Mouse (Mus musculus) mouse embryonic stem cell (cell line): ENCODE measurements at regions not wholly inside any gene's neighbourhood (a gene's known extent, or its start where the extent isn't known, plus 50 kb on each side); places are given as distances from the start of the nearest gene placed in this dataset.

Experiments used
- in situ Hi-C, 2 experiments: fragments of 300-500 bp; cut with MboI; formaldehyde crosslinking; loops; 1 replicate in 1 of 2; 3 replicates in 1 of 2; pipeline ENCODE4 v1.14.3; 2019 to 2020; ENCODE audit warnings: low sequenced_read_pairs in 2 of 2, low pct_unique_long_range_greater_than_20kb in 1 of 2, mixed read lengths in 1 of 2; ENCODE audit not compliant: unreplicated experiment in 1 of 2

DNA sequence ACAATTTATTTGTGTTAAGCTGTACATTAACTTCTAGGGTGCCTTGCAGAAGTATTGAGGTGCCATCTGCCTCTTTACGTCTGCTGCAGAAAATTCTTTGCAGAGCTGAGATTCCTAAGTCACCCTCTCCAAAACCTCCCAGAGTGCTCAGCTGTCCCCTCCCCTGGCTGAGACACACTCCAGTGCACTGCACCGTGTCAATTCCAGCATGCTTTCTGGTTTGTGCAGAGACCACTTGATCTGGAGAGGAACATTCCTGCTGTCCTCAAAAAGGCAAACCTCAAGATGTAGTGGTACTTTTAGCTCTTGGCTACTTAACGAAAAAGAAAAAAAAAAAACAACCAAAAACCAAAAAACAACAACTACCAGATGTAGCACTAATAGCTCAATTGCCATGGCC is 145.2 kb upstream of the Krr1 start:
- in situ Hi-C loops, result no loop called here

DNA sequence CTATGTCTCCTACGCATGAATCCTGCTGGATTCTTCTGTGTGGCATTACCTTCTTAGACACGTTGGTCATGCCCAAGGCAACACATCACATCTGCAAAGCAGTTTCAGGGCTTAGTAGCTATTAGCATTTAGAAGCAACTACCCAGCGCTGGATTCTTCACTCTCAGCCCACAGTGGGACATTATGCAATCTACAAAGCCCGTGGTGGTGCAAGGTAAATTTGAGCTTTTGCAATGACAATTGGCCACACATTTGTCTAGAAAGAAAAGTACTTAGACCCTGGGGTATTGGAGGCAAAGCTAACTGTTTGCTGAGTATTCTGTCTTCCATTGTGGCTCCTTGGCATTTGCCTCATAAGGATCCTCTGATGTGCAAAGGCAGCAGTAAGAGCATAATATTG is 144.5 kb upstream of the Krr1 start:
- in situ Hi-C loops, result no loop called here

- in situ Hi-C loops, result no loop called here
These were observed 143.9 kb upstream of the Krr1 start for GRCm38 (mm10) chr10:111828610-111829009.

DNA sequence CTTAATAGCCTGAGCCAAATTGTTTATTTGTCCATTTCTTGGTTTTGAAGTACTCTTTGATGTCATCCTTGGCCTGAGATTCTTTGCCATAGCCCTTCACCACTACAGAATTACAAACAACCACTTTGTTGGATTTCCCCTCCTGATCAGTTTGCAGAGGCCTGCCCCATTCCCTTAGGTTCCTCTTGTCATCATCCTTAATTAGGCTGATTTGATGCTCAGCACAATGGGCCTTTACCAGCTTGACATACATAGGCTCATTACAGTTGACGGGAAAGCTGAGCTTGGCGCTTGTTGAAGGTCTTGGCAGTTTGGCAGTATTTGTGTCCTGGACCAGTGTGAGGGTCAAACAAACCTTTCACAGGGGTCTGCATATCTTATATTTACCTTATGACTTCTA is 143.2 kb upstream of the Krr1 start:
- in situ Hi-C loops, result no loop called here

DNA sequence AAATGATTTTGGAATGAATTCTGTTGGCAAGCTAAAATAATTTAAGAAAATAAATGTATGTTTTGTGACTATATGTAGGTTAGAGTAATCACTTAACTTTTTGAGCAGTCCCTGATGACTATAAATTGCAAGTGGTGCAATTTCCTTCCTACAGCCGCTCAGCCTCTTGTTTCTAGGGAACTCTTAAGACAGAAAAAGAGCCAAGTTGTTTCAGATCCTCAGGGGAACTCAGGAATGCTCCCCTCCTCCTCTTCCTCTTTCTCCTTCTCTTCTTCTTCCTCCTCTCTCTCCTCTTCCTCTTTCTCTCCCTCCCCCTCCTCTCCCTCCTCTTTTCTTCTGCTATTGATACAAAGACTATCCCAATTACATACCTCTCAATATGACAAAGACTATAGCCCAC is 141.4 kb upstream of the Krr1 start:
- in situ Hi-C loops, result no loop called here

DNA sequence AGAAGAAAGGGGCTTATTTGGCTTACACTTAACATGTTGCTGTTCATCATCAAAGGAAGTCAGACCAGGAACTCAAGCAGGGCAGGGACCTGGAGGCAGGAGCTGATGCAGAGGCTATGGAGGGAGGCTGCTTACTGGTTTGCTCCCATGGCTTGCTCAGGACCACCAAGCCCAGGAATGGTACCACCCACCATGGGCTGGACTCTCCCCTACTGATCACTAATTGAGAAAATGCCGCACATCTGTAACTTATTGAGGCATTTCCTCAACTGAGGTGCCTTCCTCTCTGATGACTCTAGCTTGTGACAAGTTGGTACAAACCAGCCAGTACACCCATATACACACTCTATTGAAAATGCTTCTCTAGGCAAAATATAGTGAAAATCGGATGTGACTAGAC is 138.9 kb upstream of the Krr1 start:
- in situ Hi-C loops, result no loop called here

- in situ Hi-C loops, result no loop called here
These were observed 138.2 kb upstream of the Krr1 start for GRCm38 (mm10) chr10:111834280-111834679.

DNA sequence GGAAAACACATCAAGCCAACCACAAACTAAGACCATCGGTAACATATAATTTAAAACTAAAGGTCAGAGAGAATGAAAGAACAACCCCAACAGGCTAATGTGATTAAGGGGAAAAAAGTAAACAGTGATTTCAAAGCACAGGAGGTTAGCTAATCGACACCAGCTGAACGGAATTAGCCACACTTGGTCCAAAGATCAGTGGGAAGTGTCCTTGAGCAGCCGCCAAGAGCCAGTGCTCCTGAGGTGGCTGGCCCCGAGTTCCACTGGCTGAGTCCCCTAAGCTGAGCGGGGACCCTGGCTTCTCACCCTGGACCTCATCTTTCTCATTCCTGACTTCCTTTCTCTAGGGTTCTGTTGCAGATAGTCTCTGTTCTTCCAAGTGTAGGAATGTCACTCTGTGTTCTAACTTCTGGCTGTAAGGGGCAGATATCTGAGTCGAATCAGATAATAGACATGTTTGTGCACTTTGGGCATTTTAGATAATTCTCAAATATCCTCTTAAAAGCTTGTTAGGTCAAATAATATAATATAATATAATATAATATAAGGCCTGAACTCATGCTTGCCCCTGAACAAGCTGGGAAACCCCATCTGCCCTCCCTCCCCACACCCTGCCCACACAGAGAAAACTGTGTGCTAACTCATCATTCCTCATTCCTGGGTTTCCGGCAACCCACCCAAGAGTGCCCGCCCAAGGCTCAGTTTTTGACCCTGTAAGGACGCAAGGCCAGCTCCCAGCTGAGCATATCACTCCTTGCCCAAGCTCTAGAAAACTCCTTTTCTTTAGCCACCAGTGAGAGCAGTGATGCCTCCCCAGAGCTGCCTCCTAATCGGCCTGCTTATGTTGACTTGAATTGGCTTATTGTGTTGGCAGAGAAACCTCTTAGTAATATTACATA is 137.3 kb upstream of the Krr1 start:
- in situ Hi-C loops, result no loop called here

DNA sequence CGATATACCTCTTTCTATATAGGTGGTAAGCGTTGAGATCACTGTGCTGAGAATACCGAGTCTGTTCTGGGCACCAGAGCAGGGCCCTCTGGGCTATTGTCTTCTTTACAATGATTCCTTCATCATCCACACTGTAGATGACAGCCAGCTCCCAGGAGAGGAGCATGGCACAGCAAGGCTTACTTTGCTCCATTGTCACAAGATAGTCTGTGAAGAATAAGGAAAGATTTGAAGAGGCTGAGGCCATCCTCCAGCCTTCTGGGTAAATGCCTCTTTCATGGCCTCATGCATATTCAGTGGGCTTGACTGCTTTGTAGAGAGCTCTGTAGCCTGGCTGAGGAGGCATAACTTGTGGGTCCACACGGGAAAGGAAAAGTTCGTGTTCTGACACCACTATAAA is 136.3 kb upstream of the Krr1 start:
- in situ Hi-C loops, result no loop called here

DNA sequence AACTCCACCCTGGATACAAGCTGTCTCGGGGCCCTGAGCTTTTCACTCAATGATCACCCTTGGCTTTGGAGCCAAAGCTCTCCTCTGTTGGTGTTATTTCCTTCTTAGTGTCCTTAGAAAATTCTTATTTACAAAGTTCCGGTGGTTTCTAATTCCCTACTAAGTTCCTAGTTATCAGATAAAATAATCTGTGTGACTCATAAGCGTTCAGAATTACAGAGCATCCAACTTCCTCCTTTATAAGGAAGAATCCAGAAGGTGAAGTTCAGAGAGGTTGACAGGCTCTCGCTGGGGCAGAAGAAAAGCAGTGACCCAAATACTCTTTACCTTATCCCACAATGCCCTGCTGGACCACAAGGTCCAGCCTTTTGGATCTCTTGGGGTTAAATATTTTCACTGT is 135.7 kb upstream of the Krr1 start:
- in situ Hi-C loops, result no loop called here

DNA sequence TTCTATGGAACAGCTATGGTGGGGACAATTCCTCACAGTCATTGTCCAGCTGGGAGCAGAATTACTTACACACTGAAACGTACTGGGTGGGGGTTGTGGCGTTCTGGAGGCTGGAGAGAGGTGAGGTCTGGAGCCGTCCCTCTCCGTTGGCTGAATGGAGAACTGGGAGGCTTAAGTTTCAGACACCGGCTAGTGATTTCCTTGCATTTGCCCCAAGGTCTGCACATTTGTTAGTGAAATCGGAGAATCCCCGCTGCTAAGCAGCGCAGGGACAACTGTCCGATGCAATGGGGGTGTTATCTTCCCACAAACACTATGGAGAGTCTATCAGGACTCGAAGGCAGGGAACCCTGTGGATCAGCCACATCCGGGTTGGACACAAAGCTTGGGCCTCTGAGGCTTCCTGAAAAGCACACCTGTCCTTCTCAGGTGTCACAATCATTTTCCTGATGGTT is 130.1 kb upstream of the Krr1 start:
- in situ Hi-C loops, result no loop called here

GRCm38 (mm10) chr10:111842896-111843295 is 129.6 kb upstream of the Krr1 start:
- in situ Hi-C loops, result no loop called here

DNA sequence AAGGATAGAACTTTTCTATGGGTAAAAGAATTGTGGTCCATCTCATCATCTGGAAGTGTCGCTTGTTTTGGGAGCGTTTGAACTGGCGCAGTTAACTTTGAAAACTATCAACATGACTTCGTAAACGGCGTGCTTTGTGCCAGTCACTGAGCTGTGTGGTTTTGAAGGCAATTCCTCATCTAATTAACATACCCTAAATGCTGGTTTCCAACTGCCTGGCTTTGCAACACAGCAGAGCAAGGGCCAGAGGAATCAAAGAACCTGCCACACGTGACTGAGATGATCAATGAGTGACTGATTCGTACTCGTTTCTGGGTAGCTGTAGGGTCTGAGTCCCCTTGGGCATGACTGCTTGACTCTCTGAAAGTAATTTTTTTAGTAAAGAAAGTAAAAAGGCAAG is 129.2 kb upstream of the Krr1 start:
- in situ Hi-C loops, result no loop called here

GRCm38 (mm10) chr10:111844144-111844543 is 128.3 kb upstream of the Krr1 start:
- in situ Hi-C loops, result no loop called here

DNA sequence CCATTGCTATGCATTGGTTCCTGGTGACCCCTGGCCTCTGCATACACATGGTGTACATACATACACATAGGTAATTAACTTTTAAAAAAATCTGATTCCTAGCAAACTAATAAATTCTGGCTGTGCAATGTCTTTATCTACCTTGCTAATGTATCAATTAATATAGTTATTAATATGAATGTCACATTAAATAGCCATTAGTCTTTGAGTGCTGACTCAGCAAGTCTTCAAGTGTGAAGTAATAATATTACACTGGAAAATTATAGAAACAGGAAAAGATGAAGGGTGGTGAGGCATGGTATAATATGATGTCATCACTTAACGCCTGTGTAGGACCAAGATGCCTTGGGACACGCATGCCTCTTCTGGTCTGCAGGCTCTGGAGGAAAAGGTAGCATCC is 126.5 kb upstream of the Krr1 start:
- in situ Hi-C loops, result no loop called here

DNA sequence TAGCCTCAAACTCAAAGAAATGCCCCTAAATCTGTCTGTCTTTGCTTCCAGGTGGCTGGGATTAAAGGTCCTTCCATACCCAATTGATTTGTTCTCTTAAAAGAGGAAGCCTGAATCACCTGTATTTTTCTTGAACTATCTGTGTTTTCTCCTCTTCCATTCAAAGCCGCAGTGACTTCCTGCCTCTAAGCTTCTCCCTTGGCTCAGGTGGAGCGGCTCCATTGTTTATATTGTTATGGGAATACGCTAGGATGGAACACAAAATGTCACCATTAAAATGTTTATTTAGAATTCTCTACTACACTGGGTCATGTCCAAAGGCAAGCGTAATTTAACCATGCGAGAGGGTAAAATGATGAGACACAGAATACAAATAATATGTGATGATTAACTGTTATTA is 118.2 kb upstream of the Krr1 start:
- in situ Hi-C loops, result no loop called here

GRCm38 (mm10) chr10:111855496-111855895 is 117.0 kb upstream of the Krr1 start:
- in situ Hi-C loops, result no loop called here

DNA sequence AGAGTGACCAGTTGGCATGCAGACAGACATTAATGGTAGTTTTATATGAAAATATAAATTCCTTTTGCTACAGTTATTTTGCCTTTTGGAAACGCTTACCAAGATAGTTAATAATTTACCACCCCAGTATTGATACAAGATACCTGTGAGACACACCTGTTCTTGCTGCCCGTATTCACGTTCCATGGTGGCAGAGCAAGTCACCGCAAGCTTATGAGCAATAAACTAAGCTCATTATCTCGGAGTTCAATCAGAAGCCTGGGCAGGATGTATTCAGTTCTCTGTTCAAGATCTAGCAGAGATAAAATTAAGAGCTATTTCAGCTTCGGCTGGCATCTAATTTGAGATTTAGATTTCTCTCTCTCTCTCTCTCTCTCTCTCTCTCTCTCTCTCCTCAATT is 114.1 kb upstream of the Krr1 start:
- in situ Hi-C loops, result no loop called here

GRCm38 (mm10) chr10:111865286-111865830 is 107.1 kb upstream of the Krr1 start:
- in situ Hi-C loops, result no loop called here

- in situ Hi-C loops, result no loop called here
These were observed 105.4 kb upstream of the Krr1 start for GRCm38 (mm10) chr10:111867102-111867501.
